Mouse (Mus musculus) T-cell, adult 2 months (primary cell): ENCODE data around the gene Slc5a4a.

Source experiments
- DNase-seq: peaks from one replicate; pipeline ENCODE4 v3.0.0; 2022; ENCODE audit warnings: low spot score

Gene Slc5a4a

GRCm38 (mm10) chr10:76147278-76147677 is at the start of gene Slc5a4a:
Gene Slc5a4a (plus strand): TSS chr10:76147451.
- no peak for DNase-seq

DNA sequence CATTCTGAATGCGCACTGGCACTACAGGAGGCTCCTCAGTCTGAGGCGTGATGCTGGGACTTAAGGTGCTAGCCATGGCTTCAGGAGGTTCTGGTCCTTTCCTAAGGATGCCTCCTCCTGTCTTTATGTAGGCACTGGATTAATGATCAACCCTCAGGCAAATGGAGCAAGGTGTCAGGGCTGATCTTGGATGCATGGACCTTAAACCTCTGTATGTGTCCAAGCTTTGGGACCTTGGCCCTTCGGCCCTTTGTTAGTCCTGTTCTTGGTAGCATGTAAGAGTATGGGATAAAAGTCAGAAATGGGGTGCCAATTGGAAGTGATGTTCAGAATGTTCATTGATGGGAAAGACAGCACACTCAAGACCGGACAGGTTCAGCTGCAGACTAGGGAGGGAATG is 36.4 kb upstream of the Slc5a4a start, which contains the start of gene Slc5a4b:
Gene Slc5a4b (minus strand): TSS at position 101 of the 400 bp plus-strand sequence.
- DNase-seq = no peak

DNA sequence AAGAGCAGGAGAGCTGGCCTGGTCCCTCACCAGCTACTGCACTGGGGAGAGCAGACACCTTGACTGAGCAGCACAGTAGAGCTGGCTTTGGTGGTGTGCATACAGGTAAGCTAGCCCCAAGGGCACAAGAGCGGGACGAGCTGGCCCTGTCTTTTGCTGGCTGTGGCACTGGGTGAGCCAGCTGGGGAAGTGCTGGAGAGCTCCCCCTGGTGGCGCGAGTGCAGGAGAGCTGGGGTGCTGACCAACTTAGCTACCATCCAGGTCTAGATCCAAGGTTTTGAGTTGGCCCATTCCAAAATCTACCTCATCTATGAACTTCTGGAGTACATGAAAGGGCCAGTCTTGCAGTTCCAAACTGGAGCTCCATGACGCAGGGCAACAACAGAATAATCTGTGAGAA is 29.3 kb upstream of the Slc5a4a start:
- DNase-seq = peak; percentile 30

DNA sequence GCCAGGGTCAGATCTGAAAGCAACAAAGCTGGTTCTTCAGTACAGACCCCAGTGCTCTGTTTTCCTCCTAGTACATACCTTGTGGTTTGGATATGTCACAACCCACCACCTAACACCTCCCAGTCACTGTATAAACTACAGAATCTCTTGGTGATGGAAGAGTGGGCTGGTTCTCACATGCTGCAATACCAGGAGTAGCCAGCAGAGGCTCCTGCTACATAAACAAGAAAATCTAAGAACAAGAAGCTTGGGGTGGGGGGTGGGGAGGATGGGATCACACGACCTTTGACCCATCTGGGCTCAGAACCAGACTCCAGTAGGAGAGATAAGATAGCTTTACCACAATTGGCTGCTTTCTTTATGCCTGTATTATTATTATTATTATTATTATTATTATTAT is 28.5 kb upstream of the Slc5a4a start:
- DNase-seq = peak; percentile 14

DNA sequence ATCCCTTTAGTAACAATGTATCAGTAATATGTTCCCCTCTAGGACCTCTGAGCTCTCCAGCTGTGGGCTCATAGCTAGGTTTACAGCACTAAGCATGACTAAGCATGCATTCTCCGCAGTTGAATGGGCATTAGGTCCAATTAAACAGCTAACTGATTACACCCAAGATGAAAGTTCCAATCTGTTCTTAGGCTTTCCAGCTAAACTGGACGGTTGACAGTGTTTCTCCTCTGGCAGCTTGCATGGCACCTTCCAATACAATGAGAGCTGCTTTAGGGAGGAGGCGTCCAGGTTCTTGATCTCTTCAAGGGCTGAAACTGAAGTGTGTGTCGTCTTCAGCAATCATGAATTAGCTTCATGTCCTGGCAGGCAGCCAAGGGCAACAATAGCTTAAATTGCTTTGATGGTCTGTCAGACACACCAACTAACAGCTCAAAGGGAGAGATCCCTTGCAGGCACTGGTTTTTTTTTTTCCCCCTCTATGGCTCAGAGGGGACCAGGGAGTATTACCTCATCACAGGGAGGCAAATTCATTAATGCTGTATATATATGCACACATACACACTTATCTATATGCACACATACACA is 27.0 kb upstream of the Slc5a4a start:
- DNase-seq = no peak

DNA sequence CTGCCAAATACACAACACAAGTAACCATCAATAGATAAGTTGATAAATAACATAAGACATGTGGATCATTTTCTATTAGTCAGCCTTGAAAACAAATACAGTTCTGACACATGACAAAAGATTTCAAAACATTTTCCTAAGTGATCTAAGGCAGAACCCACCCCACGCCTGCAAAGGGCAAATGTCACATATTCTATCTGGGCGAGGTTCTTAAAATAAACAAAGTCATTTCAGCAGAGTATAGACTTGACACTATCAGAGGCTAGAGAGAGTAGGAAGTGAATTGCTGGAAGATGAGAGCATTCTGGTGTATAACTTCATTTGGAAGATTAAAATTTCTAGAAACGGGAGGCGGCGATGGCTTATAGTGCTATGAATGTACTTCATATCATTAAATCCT is 25.8 kb upstream of the Slc5a4a start:
- DNase-seq = no peak

DNA sequence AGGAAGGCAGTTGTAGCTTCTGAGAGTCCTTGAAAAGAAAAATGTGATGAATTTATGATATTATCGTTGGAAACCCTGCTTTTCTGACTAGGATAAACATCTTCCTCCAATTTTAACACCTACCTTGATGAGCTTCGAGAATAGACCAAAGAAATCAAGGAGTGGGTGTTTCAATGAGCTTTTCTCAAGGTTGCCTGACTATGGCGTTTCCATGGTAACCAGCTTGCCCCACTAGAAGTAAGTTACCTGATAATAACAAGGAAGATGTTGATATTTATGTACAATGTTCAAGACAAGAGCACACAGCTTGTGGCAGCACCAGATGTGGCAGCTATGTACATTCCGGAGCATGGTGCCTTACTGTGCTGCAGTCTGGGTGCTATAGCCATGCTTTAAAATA is 14.7 kb upstream of the Slc5a4a start:
- no peak for DNase-seq

DNA sequence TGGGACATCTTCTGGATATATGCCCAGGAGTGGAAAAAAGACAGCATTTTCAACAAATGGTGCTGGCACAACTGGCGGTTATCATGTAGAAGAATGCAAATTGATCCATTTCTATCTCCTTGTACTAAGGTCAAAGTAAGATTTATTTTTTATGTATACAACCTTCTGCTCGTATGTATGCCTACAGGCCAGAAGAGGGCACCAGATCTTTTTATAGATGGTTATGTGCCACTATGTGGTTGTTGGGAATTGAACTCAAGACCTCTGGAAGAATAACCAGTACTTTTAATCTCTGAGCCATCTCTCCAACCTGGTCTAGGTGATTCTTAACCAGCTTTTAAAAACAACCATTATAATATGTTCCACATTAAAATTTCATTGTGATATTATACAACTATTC is 10.9 kb upstream of the Slc5a4a start:
- DNase-seq = no peak

DNA sequence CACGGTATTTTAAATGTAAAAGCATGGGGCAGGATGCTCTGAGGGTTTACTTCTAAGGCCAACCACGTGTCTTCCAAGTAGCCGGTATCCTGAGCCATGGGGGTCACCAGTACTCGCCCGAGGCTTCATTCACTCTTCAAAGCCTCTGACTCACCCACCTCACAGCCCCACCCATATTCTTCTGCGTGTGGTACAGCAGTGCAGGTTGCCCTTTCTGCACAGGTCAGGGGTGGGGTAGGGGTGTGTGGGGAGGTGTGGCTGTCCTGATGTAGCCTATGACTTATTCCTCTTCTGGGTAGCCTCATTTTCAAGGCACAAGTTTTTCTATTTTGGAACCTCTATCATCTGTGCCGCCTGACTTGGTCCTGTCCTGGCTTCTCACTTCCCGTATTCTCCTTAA is 405 bp upstream of the Slc5a4a start:
- no peak for DNase-seq

DNA sequence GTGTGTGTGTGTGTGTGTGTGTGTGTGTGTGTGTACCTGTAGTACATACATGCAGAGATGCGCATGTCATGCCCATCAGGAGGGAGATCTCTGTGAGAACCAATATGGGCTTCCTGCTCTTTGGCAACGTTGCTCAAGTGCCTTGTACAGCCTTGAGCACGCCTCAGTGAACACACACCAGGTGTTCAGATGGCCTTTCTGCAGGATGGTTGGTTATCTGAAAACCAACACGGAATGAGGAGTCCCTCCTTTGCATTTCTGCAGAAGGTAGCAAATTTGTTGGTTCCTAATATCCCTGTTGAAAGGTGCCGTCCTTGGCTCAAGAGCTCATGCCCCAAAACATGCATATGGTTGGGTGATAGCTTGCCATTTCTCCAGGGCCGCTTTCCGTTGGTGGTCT is 8.7 kb downstream of the Slc5a4a start:
- no peak for DNase-seq

DNA sequence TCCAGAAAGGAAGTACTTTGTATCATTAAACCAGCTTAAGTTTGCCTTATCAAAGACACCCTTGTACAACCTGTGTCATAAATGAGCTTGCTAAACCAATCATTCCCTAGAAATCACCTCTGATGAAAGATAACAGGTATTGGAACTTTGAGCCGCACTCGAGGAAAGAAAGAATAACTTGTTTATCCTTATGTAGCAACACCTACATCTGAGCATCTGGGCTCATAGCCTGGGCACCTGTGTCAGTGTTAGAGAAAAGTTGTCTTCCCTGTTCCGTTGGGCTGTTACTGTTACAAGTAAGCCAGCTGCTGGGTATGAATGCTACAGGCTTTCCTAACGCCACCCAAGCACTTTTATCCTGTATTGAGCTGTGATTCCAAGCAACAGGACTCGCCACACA is 10.3 kb downstream of the Slc5a4a start:
- no peak for DNase-seq

DNA sequence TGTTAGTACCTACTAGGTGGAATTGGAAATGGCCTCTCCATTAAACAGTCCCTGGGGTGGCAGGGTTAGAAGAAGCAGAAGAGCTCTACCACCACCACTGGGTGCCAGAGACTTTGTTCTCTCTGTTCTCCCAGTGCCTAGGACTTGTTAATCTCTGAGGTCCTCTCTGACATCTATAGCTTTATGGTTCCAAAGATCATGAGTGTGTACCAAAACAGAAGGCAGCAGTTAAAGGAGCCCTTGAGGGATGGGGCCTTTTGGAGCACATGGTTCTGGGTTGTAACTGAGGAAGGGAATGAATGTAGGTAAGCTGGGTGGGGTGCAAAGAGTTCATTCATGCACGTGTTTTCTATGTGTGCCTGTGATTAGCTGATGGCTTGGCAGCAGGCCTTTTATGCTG is 10.8 kb downstream of the Slc5a4a start:
- DNase-seq = no peak

- no peak for DNase-seq
Observed at GRCm38 (mm10) chr10:76174899-76175298, 27.6 kb downstream of the Slc5a4a start.

- DNase-seq = no peak
Observed at GRCm38 (mm10) chr10:76185216-76185615, 38.0 kb downstream of the Slc5a4a start.

- no peak for DNase-seq
Observed at GRCm38 (mm10) chr10:76188010-76188409, 40.8 kb downstream of the Slc5a4a start.

DNA sequence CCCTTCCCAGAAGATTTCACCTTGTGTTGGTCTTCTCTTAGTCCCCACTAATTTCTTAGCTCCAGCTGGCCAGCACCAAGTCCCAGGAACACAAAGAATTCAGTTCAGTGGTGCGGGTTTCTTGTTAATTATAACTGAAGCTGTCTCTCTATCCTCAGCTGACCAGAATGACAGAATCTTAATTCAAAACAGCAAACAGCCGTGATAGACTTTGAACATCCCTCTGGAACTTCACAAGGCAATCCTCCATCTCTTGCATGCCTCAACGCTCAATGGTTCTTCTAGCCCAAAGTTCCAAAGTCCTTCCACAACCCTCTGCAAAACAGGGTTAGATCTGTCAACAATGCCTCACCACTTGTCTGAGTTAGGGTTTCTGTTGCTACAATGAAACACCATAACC is 54.2 kb downstream of the Slc5a4a start:
- DNase-seq = no peak

DNA sequence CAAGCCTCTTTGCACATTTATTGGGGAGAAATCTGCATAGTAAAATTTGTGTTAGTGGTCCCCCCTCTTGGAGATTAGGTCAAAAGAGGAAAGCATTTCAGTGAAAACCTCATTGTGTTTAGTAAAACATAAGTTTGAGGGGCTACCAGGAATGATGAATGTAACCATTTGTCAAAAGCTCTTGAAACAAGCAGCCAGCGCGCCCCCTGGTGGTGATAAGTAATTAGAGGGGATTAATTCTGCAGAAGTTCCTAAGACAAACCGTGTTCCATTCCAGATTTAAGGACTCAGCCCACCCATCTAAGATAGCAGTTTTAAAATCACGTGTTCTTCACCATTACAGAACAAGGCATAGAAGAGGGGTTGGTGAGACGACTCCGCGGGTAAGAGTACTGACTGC is 54.7 kb downstream of the Slc5a4a start:
- peak; percentile 35 for DNase-seq

GRCm38 (mm10) chr10:76203798-76204283 is 56.6 kb downstream of the Slc5a4a start:
- DNase-seq = no peak

GRCm38 (mm10) chr10:76207262-76207796 is 60.1 kb downstream of the Slc5a4a start:
- no peak for DNase-seq

- no peak for DNase-seq
Observed at GRCm38 (mm10) chr10:76209241-76209640, 62.0 kb downstream of the Slc5a4a start.

- no peak for DNase-seq
Observed at GRCm38 (mm10) chr10:76210806-76211205, 63.6 kb downstream of the Slc5a4a start.

GRCm38 (mm10) chr10:76212121-76212520 is 64.9 kb downstream of the Slc5a4a start:
- no peak for DNase-seq

GRCm38 (mm10) chr10:76214161-76214560 is 66.9 kb downstream of the Slc5a4a start:
- DNase-seq = no peak

DNA sequence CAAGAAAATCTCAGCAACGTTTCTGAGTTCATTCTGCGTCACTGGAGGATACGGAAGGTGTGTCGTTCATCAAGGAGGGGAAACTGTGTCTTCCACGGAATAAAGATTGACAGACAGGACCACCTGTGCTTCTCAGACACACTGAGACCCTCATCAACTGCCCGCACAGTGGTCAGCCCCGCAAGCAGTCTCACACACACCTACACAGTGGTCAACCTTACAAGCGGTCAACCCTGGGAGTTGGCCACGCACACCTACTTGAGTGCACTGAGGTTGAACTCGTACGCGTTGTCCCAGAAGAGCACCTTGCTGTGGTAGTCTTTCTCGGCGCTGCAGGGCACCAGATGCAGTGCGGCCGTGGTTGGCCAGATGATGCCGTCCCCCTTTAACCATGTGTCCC is 69.8 kb downstream of the Slc5a4a start:
- DNase-seq = no peak
